Mouse (Mus musculus) retina, postnatal 1 day (tissue): Measurements from ENCODE around the gene Osbpl3.

Experiments
- DNase-seq: peaks from one replicate; pipeline ENCODE4 v3.0.0-alpha.2; 2012

Gene Osbpl3

GRCm38 (mm10) chr6:50328901-50329300 is 127.1 kb downstream of the Osbpl3 start:
- DNase-seq, result no peak

GRCm38 (mm10) chr6:50326192-50326591 is 129.8 kb downstream of the Osbpl3 start:
- no peak for DNase-seq

- DNase-seq, result no peak
These were observed 130.5 kb downstream of the Osbpl3 start for GRCm38 (mm10) chr6:50325485-50325884.

- DNase-seq, result no peak
These were observed 133.4 kb downstream of the Osbpl3 start for GRCm38 (mm10) chr6:50322631-50323030.

GRCm38 (mm10) chr6:50321739-50322138 is 134.3 kb downstream of the Osbpl3 start:
- no peak for DNase-seq

DNA sequence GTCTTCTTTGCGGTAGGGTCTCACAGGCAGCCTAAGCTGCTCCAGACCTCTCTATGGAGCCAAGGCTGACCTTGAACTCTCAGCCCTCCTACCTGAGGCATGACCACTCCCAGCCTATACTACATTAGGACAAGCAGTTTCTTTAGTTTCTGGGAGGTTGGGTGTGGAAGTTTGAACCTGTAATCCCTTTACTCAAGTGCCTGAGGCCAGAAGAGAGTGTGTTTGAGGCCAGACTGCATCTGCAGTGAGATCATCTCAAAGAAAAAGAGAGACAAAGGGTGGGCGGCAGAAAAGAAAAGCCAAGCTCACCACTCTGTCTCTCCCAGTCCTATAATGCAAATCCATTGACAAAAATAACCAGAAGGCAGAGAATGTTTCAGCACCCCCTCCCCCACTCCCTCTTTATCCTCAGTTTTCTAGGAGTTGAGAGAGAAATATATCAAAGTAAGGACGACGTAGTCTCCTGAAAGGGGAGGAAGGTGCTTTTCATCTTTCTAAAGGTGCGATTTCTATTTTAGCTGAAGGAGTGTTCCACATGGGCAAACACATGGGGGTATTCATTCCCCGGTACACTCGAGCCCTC is 137.3 kb downstream of the Osbpl3 start:
- no peak for DNase-seq

DNA sequence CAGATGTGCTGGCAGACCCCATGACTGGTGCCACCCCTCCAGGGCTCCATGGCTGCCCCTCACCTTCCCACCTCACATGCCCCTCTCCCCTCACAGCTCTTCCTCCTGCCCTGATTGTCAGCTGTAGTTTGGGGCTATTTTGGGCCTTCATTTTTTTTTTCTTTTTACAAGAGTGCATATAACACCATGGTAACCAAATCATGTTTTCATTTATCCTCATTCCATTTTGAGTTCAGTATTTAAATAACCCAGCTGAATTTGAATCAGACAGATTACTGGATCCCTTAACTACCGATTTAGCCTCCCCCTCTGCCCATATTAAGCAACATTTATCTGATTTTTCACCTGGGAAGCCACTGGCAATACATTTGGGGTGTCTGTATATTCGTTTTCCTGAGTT is 137.9 kb downstream of the Osbpl3 start:
- no peak for DNase-seq

DNA sequence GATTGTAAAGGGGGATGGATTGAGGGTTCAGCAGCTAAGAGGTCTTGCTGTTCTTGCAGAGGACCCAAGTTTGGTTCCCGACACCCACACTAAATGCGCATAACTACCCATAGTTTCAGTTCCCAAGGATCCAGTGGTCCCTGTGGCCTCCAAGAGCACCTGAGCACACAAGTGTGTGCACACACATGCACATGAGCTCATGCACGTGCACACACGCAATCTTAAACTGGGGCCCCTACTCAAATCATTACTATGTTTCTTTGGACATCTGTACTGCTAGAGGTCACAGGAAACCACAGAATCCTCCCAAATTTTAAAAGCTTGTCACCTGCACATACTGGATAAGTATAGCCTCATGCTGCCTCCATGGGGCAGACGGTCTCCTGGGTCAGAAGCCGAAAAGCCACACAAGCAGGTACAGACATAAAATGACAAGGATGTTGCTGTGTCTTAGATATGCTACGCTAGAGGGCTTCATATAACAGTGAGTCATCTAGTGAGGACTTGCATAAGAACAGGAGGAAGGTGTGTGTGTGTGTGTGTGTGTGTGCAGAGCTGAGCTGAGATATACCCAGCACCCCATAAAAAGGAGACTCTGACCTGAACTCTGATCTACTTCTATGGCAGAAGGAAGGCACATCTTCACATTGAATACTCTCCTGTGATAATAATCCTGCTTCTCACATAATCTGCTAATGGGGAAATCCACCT is 139.1 kb downstream of the Osbpl3 start:
- no peak for DNase-seq

DNA sequence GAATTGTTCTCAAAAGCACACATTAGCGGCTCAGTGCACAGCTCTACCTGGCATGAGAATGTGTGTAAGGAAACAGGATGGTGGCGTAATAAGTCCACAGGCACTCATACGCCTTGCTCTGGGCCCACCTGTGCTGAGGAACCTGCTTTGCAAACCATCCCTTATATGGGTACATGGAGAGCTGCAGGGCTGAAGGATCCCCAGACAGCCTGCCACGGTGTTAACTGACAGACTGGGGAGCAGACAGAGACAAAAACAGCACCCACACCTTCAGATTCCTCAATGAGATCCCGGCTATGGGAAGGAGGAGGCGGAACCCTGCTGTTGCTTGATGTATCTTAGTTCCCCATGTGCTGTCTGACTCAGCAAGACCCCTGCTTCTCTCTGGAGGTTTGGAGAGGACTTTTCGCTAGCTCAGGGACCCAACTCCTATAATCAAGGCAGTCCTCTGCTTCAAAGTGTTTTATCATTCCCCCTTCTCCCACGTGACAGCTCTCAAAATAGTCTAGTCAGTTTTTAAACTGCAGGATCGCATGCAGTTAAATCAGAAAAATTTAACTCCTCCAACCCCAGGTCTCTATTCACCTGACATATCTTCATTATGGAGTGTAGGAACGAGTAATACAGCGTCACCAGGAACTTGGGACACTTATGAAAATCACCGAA is 141.5 kb downstream of the Osbpl3 start:
- no peak for DNase-seq

DNA sequence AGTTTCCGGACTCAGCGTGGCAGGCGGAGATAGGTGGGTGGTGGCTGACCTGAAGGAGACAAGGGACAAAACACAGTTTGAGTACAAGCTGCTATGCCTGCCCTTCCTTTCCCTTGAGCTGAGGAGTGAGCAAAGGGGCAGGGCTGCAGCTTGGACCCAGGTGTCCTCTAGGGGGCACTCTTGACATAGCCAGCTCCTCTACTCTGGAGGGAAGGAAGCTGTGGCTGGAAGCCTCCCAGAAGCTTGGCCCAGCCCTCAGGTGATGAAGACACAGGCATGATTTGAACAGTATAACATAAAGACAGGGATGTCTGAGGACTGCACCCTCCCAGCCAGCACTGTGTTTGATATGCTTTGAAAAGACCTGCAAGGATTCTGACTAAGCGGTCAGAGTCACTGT is 143.4 kb downstream of the Osbpl3 start:
- DNase-seq, result peak; percentile 77

DNA sequence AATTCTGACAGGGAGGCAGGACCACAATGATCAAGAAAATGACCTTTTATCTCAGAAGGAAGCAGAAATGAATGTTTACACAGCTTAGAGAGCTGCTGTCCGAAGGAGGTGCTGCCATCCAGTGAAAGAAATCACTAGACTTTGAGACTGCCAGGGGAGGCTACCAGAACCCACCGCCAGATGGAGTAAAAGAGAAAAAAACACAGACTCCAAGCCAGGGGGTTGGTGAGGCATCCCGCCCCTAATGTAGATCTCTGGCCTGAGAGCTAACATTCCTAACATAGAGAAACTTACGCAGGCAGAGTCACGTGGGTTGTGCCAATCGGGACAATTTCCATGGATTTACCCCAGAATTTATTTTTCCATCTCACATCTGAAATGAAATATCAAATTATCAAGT is 147.0 kb downstream of the Osbpl3 start:
- DNase-seq, result peak; percentile 57

GRCm38 (mm10) chr6:50306625-50307024 is 149.4 kb downstream of the Osbpl3 start:
- DNase-seq, result no peak

DNA sequence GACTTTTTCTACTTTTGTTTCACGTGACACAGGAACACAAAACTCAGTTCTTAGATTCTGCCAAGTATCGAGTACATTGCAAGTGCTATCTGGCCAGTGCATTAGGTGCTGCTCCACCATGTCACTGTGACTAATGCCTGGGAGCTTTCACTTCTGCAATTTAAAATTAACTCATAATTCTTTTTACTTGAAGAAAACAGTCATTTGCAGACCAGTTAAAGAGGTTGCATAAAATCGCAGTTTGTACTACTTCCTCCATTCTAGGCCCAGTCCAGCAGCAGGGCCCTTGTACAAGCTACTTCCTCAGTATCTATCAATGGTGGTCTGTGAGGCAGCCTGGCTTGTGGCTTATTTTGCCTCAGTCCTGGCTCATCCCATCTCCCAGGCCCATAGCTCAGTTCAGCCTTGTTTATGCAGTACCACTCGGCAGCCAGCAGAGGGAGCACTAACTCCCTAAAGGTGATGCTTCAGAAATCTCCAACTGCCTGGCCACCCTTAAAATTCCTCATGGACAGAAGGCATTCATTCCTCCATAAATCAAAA is 151.0 kb downstream of the Osbpl3 start:
- DNase-seq, result peak; percentile 80

DNA sequence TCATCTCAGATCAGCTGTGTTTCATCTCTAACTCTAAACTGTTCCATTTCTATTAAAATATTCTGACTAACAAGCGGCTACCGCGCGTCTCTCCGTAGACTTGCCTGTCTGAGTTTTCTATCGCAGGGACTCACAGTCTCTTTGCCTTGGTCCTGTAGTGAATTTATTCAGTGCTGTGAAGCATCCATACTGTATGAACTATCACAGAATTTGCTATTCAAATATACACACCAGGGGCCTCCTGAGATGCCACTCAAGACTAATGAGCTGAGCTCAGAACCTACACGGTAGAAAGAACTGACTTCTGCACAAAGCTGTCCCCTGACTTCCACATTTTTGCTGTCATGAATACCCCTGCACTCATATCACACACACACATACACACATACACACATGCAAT is 154.9 kb downstream of the Osbpl3 start:
- no peak for DNase-seq

DNA sequence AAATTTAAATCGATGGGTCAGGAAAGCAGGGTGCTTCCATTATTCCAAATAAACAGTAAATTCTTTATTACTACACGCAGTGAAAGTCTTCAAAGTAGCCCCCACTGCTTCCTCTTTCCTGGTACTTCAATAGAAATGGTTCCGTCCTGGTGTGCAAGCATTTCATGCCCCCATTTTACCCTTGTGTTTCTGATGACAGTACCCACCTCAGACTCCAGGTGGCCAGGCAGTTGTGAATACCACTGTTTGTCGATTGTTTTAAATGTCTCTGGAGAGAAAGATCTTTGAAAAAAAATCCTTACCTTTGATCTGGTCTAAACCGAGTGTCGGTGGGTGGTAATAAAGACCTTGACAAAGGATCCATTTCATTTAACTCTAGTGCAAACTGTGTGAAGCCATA is 155.4 kb downstream of the Osbpl3 start:
- DNase-seq, result no peak

DNA sequence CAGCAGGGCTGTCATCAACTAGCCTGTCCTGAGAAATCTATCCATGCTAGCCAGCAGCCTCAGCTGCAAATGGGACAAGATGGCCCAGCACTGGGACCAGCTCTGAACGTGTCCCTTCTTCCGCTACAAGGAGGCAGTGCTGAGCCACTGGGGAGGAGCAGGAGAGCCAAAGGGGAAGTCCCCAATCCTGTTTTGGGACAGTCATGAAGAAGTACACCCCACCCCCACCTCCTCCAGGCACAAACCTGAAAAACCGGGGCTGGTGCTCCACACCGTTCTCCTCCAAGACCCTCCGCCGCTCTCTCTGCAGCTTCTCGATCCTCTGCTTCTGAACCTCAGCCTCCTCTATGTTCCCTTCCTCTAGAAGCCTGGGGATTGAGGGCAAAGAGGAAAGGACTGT is 156.9 kb downstream of the Osbpl3 start:
- no peak for DNase-seq

GRCm38 (mm10) chr6:50297671-50298070 is 158.3 kb downstream of the Osbpl3 start:
- DNase-seq, result no peak

GRCm38 (mm10) chr6:50295136-50295535 is 160.9 kb downstream of the Osbpl3 start:
- DNase-seq, result no peak

DNA sequence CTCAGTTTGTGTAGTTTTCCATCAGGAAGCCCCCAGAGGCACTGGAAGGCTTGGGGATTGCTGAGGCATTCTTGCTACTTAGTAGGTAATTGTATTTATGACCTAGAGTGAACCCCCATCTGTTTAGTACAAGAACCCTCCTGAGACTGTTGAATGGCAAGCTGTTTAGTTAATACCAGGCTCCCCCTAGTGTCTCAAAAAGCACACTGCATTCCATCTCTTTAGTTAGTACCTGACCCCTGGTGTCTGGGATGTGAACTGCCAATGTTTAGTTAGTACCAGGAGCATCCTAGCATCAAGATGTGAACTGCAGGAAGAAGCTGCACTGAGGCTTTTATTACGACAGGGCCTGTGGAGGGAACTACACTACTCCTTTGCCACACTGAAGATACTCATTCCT is 161.9 kb downstream of the Osbpl3 start:
- peak; percentile 91 for DNase-seq

DNA sequence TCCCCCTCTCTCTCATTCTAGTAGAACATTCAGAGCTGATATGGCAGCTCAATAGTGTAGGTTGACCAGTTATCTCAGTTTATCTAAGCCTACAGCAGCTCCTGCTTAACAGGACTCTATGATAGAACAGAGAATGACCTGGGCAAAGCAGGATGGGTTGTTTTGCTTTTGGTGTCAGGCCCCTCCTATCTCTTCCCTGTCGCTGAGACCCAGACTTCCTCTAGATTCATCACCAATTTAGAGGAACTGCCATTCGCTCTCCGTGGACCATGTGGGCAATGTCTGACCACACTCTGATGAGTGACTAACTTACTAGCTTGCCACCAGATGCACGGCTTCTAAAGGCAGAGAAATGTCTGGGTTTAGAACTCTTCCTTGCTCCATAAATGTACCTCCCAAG is 164.4 kb downstream of the Osbpl3 start:
- DNase-seq, result no peak

DNA sequence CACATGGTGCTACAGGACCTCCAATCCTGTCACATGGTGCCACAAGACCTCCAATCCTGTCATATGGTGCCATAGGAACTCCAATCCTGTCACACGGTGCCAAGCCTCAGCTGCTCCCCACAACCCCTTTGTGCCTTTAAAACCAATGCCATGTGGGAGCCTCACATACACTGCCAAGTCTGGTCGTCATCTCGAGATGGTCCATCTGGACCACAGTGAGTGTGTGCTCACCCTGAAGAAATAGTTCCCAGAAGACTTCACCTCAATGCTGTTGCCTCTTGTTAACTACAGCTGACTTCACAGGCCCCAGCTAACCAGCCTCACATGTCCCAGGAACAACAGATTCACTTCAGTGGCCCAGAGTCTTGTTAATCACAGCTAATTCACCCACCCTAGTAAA is 169.1 kb downstream of the Osbpl3 start:
- no peak for DNase-seq

DNA sequence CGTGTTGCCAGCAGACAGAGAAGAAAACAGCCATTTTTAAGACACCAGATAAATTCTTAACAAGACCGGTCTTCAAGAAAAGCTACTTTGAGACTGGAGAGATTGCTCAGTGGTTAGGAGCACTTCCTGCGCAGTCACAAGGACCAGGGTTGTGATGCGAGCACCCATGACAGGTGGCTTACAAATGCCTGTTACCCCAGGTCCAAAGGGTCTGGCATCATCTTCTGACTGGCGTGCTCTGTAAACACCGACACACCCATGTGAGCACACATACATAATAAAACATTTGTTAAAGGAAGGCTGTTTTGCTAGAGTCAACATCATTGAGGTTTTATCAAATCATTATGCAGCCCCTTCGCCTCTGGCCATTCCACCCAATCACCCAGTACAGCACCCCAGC is 176.4 kb downstream of the Osbpl3 start:
- no peak for DNase-seq

- no peak for DNase-seq
These were observed 182.1 kb downstream of the Osbpl3 start for GRCm38 (mm10) chr6:50273947-50274346.

DNA sequence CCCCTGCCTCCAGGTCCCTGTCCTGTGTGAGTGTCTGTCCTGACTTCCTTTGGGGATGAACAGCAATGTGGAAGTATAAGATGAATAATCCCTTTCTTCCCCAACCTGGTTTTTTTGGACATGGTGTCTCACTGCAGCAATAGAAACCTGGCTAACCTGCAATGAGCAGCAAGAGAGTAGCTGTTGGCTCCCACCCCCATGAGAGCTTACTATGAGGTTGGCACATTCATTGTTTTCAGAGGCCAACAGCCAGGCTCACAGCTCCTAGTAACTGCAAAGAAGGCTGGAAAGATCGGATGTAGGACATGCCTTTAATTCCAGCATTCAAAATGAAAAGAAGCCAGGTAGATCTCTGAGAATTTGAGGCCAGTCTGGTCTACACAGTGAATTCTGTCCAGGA is 182.6 kb downstream of the Osbpl3 start:
- no peak for DNase-seq
